Mouse (Mus musculus) forebrain, embryonic 12.5 days (tissue): ENCODE results near the gene Pycr2. TPM values are rescaled to one million over a fixed set of nuclear protein-coding genes. Genes with fewer than 3 reads are reported as not detected.
"Not testable (repeated sequence)": the region's sequence is repeated elsewhere in the genome, so short reads cannot be mapped to it uniquely, and the experiment has no call there.

ENCODE experiments used
- ATAC-seq: fragments of 200-750 bp; cut with Nextera tagmentation; 2 replicates; pipeline ENCODE4 v1.8.0; 2017; ENCODE audit warnings: moderate TSS enrichment; ENCODE audit not compliant: low FRiP score
- H3K27ac ChIP-seq: fragments of 300-500 bp; sonication (generic); 2 replicates; pipeline ENCODE4 v1.5.1; 2016; ENCODE audit warnings: mild to moderate bottlenecking
- H3K27me3 ChIP-seq: fragments of 300-500 bp; sonication (generic); 2 replicates; pipeline ENCODE4 v1.6.1; 2016; ENCODE audit warnings: mild to moderate bottlenecking
- H3K36me3 ChIP-seq: fragments of 300-500 bp; sonication (generic); replicated peaks from 2 replicates; pipeline ENCODE4 v1.6.1; 2016; ENCODE audit warnings: mild to moderate bottlenecking
- H3K4me1 ChIP-seq: fragments of 300-500 bp; sonication (generic); 2 replicates; pipeline ENCODE4 v1.6.1; 2016
- H3K4me2 ChIP-seq: fragments of 300-500 bp; sonication (generic); 2 replicates; pipeline ENCODE4 v1.6.1; 2016; ENCODE audit warnings: mild to moderate bottlenecking, moderate library complexity
- H3K4me3 ChIP-seq: fragments of 300-500 bp; sonication (generic); replicated peaks from 2 replicates; pipeline ENCODE4 v1.5.1; 2016; ENCODE audit warnings: mild to moderate bottlenecking
- H3K9ac ChIP-seq: fragments of 300-500 bp; sonication (generic); 2 replicates; pipeline ENCODE4 v1.6.1; 2016; ENCODE audit warnings: mild to moderate bottlenecking
- H3K9me3 ChIP-seq: fragments of 300-500 bp; sonication (generic); 2 replicates; pipeline ENCODE4 v1.6.1; 2016
- WGBS: fragments of 180-500 bp; shearing (Covaris S2); methylation state at CpG from one replicate; pipeline ENCODE4 v1.1.7; 2016; 5-methylcytosine and 5-hydroxymethylcytosine counted together
- polyA plus RNA-seq: library from polyadenylated mRNA; unstranded; fragments of >200 nt; fragmentation: Nextera tagmentation; extraction: Ambion mirVana; gene quantifications from 2 replicates; pipeline ENCODE4 v1.2.1, GENCODE M21; 2016

Pycr2 gene
- polyA plus RNA-seq, 1 experiment from 2014 or later: 98.3 TPM

- Histone ChIP-seq H3K9me3 (no peaks in the 10 kb centered on the region), H3K4me2 (peak overlapping the region; percentile 33), H3K27me3 (peaks cover 23% of the 10 kb centered on the region), H3K9ac (peak overlapping the region; percentile 33; the same call in 1 of the 2 replicates), H3K27ac (no peak overlapping the region), H3K36me3 (no peaks in the 10 kb centered on the region), H3K4me3 (no peak overlapping the region), H3K4me1 (peaks cover 14% of the 10 kb centered on the region)
- ATAC-seq: peak; percentile 71
- 7% methylated on average over 13 of the region's 13 CpGs for WGBS
These were observed 15.5 kb upstream of the Pycr2 start for GRCm38 (mm10) chr1:180888556-180889042.

- peaks cover 15% of the 10 kb centered on the region for H3K4me1 ChIP-seq
- H3K9ac ChIP-seq: peak overlapping the region; percentile 33; the same call in 1 of the 2 replicates
- no peaks in the 10 kb centered on the region for H3K36me3 ChIP-seq
- H3K4me2 ChIP-seq: peak overlapping the region; percentile 33
- H3K27ac ChIP-seq: no peak overlapping the region
- no peak overlapping the region for H3K4me3 ChIP-seq
- H3K9me3 ChIP-seq: no peaks in the 10 kb centered on the region
- 0 out of 2 replicates have a peak, but pooled peaks have one; percentile 10 for ATAC-seq
- 30% methylated on average over 7 of the region's 7 CpGs for WGBS
- H3K27me3 ChIP-seq: peaks cover 29% of the 10 kb centered on the region
These were observed 14.9 kb upstream of the Pycr2 start for GRCm38 (mm10) chr1:180889172-180889571.

GRCm38 (mm10) chr1:180889841-180890240 lies 14.3 kb upstream of the Pycr2 start:
- H3K27me3 ChIP-seq: peaks cover 36% of the 10 kb centered on the region
- WGBS: 48% methylated on average over 6 of the region's 6 CpGs
- H3K4me2 ChIP-seq: no peak overlapping the region
- H3K36me3 ChIP-seq: no peaks in the 10 kb centered on the region
- H3K4me1 ChIP-seq: peaks cover 17% of the 10 kb centered on the region
- no peak overlapping the region for H3K27ac ChIP-seq
- H3K4me3 ChIP-seq: no peak overlapping the region
- no peak overlapping the region for H3K9ac ChIP-seq
- no peak for ATAC-seq
- H3K9me3 ChIP-seq: no peaks in the 10 kb centered on the region

GRCm38 (mm10) chr1:180892808-180893207 lies 11.3 kb upstream of the Pycr2 start, which contains the start of gene Lefty2:
Gene Lefty2, plus strand, starts transcription at chr1:180893108.
- no peak for ATAC-seq
- no peaks in the 10 kb centered on the region for H3K9me3 ChIP-seq
- no peak within 1 kb of the TSS for H3K4me2 ChIP-seq
- no peaks in the 10 kb centered on the region for H3K36me3 ChIP-seq
- H3K27ac ChIP-seq: no peak within 1 kb of the TSS
- H3K27me3 ChIP-seq: peaks cover 48% of the 10 kb centered on the region
- WGBS: 66% methylated on average over 10 of the region's 10 CpGs
- H3K4me3 ChIP-seq: no peak within 1 kb of the TSS
- peaks cover 17% of the 10 kb centered on the region for H3K4me1 ChIP-seq
- no peak within 1 kb of the TSS for H3K9ac ChIP-seq

GRCm38 (mm10) chr1:180894088-180894987 lies 9.8 kb upstream of the Pycr2 start:
- Histone ChIP-seq H3K4me2 (peak overlapping the region; percentile 42), H3K4me3 (peak overlapping the region; percentile 23), H3K27me3 (peaks cover 41% of the 10 kb centered on the region)
- H3K4me1 ChIP-seq, ATAC-seq, H3K9ac ChIP-seq, H3K27ac ChIP-seq, H3K9me3 ChIP-seq, H3K36me3 ChIP-seq: not testable (repeated sequence)
- 5% methylated on average over 50 of the region's 51 CpGs for WGBS

- Histone ChIP-seq H3K9me3 (no peaks in the 10 kb centered on the region), H3K4me1 (peaks cover 16% of the 10 kb centered on the region), H3K27ac (no peak overlapping the region), H3K36me3 (peaks cover 4% of the 10 kb centered on the region), H3K4me2 (no peak overlapping the region), H3K9ac (no peak overlapping the region), H3K4me3 (no peak overlapping the region), H3K27me3 (no peaks in the 10 kb centered on the region)
- ATAC-seq: no peak
- under 1% methylated on average over 4 of the region's 4 CpGs for WGBS
These were observed 3.0 kb upstream of the Pycr2 start for GRCm38 (mm10) chr1:180901107-180901506.

GRCm38 (mm10) chr1:180902915-180903314 lies 1.2 kb upstream of the Pycr2 start:
- no peaks in the 10 kb centered on the region for H3K27me3 ChIP-seq
- no peak overlapping the region for H3K27ac ChIP-seq
- WGBS: 39% methylated on average over 5 of the region's 5 CpGs
- ATAC-seq: no peak
- no peaks in the 10 kb centered on the region for H3K9me3 ChIP-seq
- H3K9ac ChIP-seq: no peak overlapping the region
- H3K36me3 ChIP-seq: peaks cover 20% of the 10 kb centered on the region
- no peak overlapping the region for H3K4me2 ChIP-seq
- H3K4me3 ChIP-seq: no peak overlapping the region
- peaks cover 21% of the 10 kb centered on the region for H3K4me1 ChIP-seq

- no peaks in the 10 kb centered on the region for H3K9me3 ChIP-seq
- H3K9ac ChIP-seq: peak overlapping the region; percentile 36; the same call in 1 of the 2 replicates
- no peaks in the 10 kb centered on the region for H3K27me3 ChIP-seq
- peak overlapping the region; percentile 84 for H3K4me3 ChIP-seq
- H3K36me3 ChIP-seq: peaks cover 28% of the 10 kb centered on the region
- peak overlapping the region; percentile 62; the same call in 1 of the 2 replicates for H3K27ac ChIP-seq
- H3K4me1 ChIP-seq: peaks cover 21% of the 10 kb centered on the region
- peak; percentile 3; the same call in 1 of the 2 replicates for ATAC-seq
- 44% methylated on average over 10 of the region's 10 CpGs for WGBS
- H3K4me2 ChIP-seq: peak overlapping the region; percentile 81
These were observed 441 bp upstream of the Pycr2 start for GRCm38 (mm10) chr1:180903666-180904038.

- Histone ChIP-seq H3K4me2 (peak overlapping the region; percentile 81), H3K9ac (peak overlapping the region; percentile 86), H3K4me3 (peak overlapping the region; percentile 84), H3K27ac (no peak overlapping the region), H3K27me3 (no peaks in the 10 kb centered on the region), H3K4me1 (peaks cover 21% of the 10 kb centered on the region), H3K36me3 (peaks cover 34% of the 10 kb centered on the region), H3K9me3 (no peaks in the 10 kb centered on the region)
- no peak for ATAC-seq
- 4% methylated on average over 5 of the region's 5 CpGs for WGBS
These were observed 655 bp downstream of the Pycr2 start for GRCm38 (mm10) chr1:180904815-180905080.

- peak overlapping the region; percentile 81 for H3K4me2 ChIP-seq
- H3K9ac ChIP-seq: peak overlapping the region; percentile 86
- H3K4me1 ChIP-seq: peaks cover 21% of the 10 kb centered on the region
- WGBS: 66% methylated on average over 6 of the region's 6 CpGs
- H3K4me3 ChIP-seq: peak overlapping the region; percentile 84
- ATAC-seq: no peak
- H3K27ac ChIP-seq: no peak overlapping the region
- H3K36me3 ChIP-seq: peaks cover 34% of the 10 kb centered on the region
- no peaks in the 10 kb centered on the region for H3K9me3 ChIP-seq
- no peaks in the 10 kb centered on the region for H3K27me3 ChIP-seq
These were observed 1.2 kb downstream of the Pycr2 start for GRCm38 (mm10) chr1:180905307-180905706.

GRCm38 (mm10) chr1:180905876-180906275 lies 1.8 kb downstream of the Pycr2 start:
- Histone ChIP-seq H3K36me3 (peaks cover 34% of the 10 kb centered on the region), H3K9me3 (no peaks in the 10 kb centered on the region), H3K27ac (no peak overlapping the region), H3K27me3 (0 out of 2 replicates have a peak, but pooled peaks cover 2% of the 10 kb centered on the region), H3K9ac (0 out of 2 replicates have a peak overlapping the region, but pooled peaks have one; percentile 86), H3K4me3 (no peak overlapping the region), H3K4me1 (peaks cover 21% of the 10 kb centered on the region), H3K4me2 (peak overlapping the region; percentile 81)
- 95% methylated on average over 17 of the region's 17 CpGs for WGBS
- ATAC-seq: no peak

GRCm38 (mm10) chr1:180906461-180907147 lies 2.5 kb downstream of the Pycr2 start:
- H3K27ac ChIP-seq: no peak overlapping the region
- peaks cover 34% of the 10 kb centered on the region for H3K36me3 ChIP-seq
- H3K27me3 ChIP-seq: 0 out of 2 replicates have a peak, but pooled peaks cover 2% of the 10 kb centered on the region
- H3K9ac ChIP-seq: no peak overlapping the region
- H3K4me1 ChIP-seq: peaks cover 21% of the 10 kb centered on the region
- no peak overlapping the region for H3K4me3 ChIP-seq
- 93% methylated on average over 24 of the region's 24 CpGs for WGBS
- ATAC-seq: no peak
- no peak overlapping the region for H3K4me2 ChIP-seq
- H3K9me3 ChIP-seq: no peaks in the 10 kb centered on the region
